Mouse (Mus musculus) liver, adult 2 months (tissue): ENCODE data around the gene Ubash3b.

Experiments used
- CTCF ChIP-seq: fragments of 200-500 bp; IDR thresholded peaks from 2 replicates; pipeline ENCODE4 v1.5.1; 2011; ENCODE audit warnings: low read depth, low read length, control low read depth
- POLR2A ChIP-seq: fragments of 200-500 bp; IDR thresholded peaks from 2 replicates; pipeline ENCODE4 v1.6.1; 2011; ENCODE audit warnings: low read length, control low read depth; ENCODE audit not compliant: insufficient read depth; ENCODE audit errors: extremely low read depth

DNA sequence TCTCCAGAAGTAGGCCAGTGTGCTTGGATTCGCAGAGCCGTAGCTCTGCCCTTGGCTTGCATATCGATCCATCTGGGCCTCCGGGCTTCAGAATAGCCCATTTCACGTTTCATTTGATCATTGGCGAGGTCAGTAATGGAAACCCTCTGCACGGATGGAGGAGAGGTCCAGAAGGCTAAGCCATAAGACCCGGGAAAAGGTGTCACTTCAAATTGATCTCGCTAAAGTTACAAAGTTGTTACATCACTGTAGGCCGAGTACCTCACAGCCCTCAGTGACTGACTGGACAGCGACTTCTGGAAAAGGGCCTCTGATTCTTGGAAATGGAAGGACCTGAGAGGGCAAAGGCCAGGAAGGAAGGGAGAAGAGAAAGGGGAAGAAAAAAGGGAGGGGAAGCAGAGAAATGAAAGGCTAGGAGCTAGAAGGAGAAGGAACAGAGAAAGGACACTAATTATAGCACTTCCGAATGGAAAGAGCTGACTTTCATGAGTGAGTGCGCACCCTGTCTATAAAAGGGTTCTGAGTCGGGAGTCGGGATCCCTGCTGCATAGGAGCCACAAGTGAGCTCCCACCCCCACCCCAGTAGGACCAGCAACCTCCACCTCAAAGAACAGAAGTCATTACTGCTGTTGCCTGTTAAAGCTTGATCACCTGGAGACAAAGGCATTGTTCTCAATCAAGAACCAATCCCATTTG is 3.5 kb downstream of the Ubash3b start:
- no peak for TF ChIP-seq CTCF
- no peak for TF ChIP-seq POLR2A
